Mouse (Mus musculus) midbrain, embryonic 14.5 days (tissue): ENCODE data around the gene Lpcat3. TPM values are rescaled to one million over a fixed set of nuclear protein-coding genes. Genes with fewer than 3 reads are reported as not detected.

Source experiments
- ATAC-seq: fragments of 200-750 bp; cut with Nextera tagmentation; 2 replicates; pipeline ENCODE4 v1.8.0; 2017; ENCODE audit warnings: moderate number of reproducible peaks, moderate library complexity; ENCODE audit not compliant: low FRiP score, low TSS enrichment
- DNase-seq: peaks from one replicate; pipeline ENCODE4 v3.0.0-alpha.2; 2015
- H3K27ac ChIP-seq: fragments of 300-500 bp; sonication (generic); replicated peaks from 2 replicates; pipeline ENCODE4 v1.5.1; 2014; ENCODE audit warnings: mild to moderate bottlenecking, low read depth, low read length, moderate library complexity
- H3K27me3 ChIP-seq: fragments of 300-500 bp; sonication (generic); 2 replicates; pipeline ENCODE4 v1.6.1; 2014; ENCODE audit warnings: low read length, control low read depth, mixed read lengths; ENCODE audit not compliant: control insufficient read depth, insufficient read depth
- H3K36me3 ChIP-seq: fragments of 300-500 bp; sonication (generic); 2 replicates; pipeline ENCODE4 v1.6.1; 2014; ENCODE audit warnings: low read length, control low read depth; ENCODE audit not compliant: control insufficient read depth, insufficient read depth
- H3K4me1 ChIP-seq: fragments of 300-500 bp; sonication (generic); 2 replicates; pipeline ENCODE4 v1.6.1; 2014; ENCODE audit warnings: mild to moderate bottlenecking, antibody characterized with exemption, low read length, control low read depth; ENCODE audit not compliant: control insufficient read depth, insufficient read depth
- H3K4me2 ChIP-seq: fragments of 300-500 bp; sonication (generic); 2 replicates; pipeline ENCODE4 v1.6.1; 2014; ENCODE audit warnings: mild to moderate bottlenecking, low read length, moderate library complexity
- H3K4me3 ChIP-seq: fragments of 300-500 bp; sonication (generic); replicated peaks from 2 replicates; pipeline ENCODE4 v1.5.1; 2014; ENCODE audit warnings: low read depth, low read length
- H3K9ac ChIP-seq: fragments of 300-500 bp; sonication (generic); replicated peaks from 2 replicates; pipeline ENCODE4 v1.6.1; 2014; ENCODE audit warnings: mild to moderate bottlenecking, low read length, moderate library complexity
- H3K9me3 ChIP-seq: fragments of 300-500 bp; sonication (generic); 2 replicates; pipeline ENCODE4 v1.6.1; 2016; ENCODE audit warnings: low read length, control low read depth, mixed read lengths; ENCODE audit not compliant: control insufficient read depth
- WGBS: fragments of 180-500 bp; shearing (Covaris S2); extraction: QIAGEN DNeasy Blood & Tissue Kit; methylation state at CpG from one replicate; pipeline ENCODE4 v1.1.7; 2014; 5-methylcytosine and 5-hydroxymethylcytosine counted together
- polyA plus RNA-seq: library from polyadenylated mRNA; unstranded; fragments of >200 nt; fragmentation: Nextera tagmentation; extraction: Ambion mirVana; gene quantifications from 2 replicates; pipeline ENCODE4 v1.2.1, GENCODE M21; 2014

Gene Lpcat3
- polyA plus RNA-seq, 1 experiment from 2014 or later: 34.6 TPM

- Histone ChIP-seq H3K9ac (no peak overlapping the region), H3K4me3 (no peak overlapping the region), H3K9me3 (no peaks in the 10 kb centered on the region), H3K27me3 (no peaks in the 10 kb centered on the region), H3K4me1 (no peaks in the 10 kb centered on the region), H3K4me2 (no peak overlapping the region), H3K27ac (no peak overlapping the region), H3K36me3 (peaks cover 42% of the 10 kb centered on the region)
- ATAC-seq (no peak), DNase-seq (no peak)
- WGBS: 89% methylated on average over 6 of the region's 6 CpGs
These were observed 35.9 kb downstream of the Lpcat3 start for GRCm38 (mm10) chr6:124698751-124699150.

DNA sequence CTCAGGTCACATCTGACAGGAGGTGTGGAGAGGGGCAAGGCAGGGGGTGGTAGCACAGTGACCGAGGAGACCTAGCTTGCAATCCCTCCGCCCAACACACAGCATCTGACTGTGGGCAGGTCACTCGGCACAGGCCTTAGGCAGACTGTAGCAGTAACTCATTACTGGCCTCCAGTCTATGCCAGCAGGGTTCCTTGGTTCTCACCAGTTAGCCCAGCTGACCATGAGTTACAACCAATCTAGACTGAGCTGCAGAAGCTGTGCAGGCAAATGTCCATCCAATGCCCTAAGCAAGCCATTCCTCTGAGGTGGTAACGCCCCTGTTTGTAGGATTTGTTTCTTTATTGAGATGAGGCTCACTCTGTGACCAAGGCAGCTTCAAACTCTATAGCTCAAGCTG lies 36.5 kb downstream of the Lpcat3 start:
- no peak overlapping the region for H3K9ac ChIP-seq
- H3K4me2 ChIP-seq: no peak overlapping the region
- no peak for DNase-seq
- ATAC-seq: no peak
- H3K9me3 ChIP-seq: no peaks in the 10 kb centered on the region
- H3K27ac ChIP-seq: no peak overlapping the region
- no peaks in the 10 kb centered on the region for H3K4me1 ChIP-seq
- H3K4me3 ChIP-seq: no peak overlapping the region
- H3K27me3 ChIP-seq: no peaks in the 10 kb centered on the region
- H3K36me3 ChIP-seq: peaks cover 48% of the 10 kb centered on the region
- 90% methylated on average over 4 of the region's 4 CpGs for WGBS

- Histone ChIP-seq H3K4me3 (no peak overlapping the region), H3K4me1 (no peaks in the 10 kb centered on the region), H3K27ac (no peak overlapping the region), H3K9ac (no peak overlapping the region), H3K36me3 (peaks cover 55% of the 10 kb centered on the region), H3K4me2 (no peak overlapping the region), H3K27me3 (no peaks in the 10 kb centered on the region), H3K9me3 (no peaks in the 10 kb centered on the region)
- no peak for ATAC-seq
- no peak for DNase-seq
- 78% methylated on average over 11 of the region's 11 CpGs for WGBS
These were observed 37.3 kb downstream of the Lpcat3 start for GRCm38 (mm10) chr6:124699962-124700610.

- ATAC-seq (no peak), DNase-seq (peak; percentile 24)
- H3K4me2 ChIP-seq: no peak overlapping the region
- no peak overlapping the region for H3K27ac ChIP-seq
- WGBS: 81% methylated on average over 8 of the region's 8 CpGs
- no peaks in the 10 kb centered on the region for H3K9me3 ChIP-seq
- peaks cover 66% of the 10 kb centered on the region for H3K36me3 ChIP-seq
- H3K9ac ChIP-seq: no peak overlapping the region
- H3K27me3 ChIP-seq: no peaks in the 10 kb centered on the region
- no peak overlapping the region for H3K4me3 ChIP-seq
- H3K4me1 ChIP-seq: no peaks in the 10 kb centered on the region
These were observed 38.5 kb downstream of the Lpcat3 start for GRCm38 (mm10) chr6:124701338-124701737.

DNA sequence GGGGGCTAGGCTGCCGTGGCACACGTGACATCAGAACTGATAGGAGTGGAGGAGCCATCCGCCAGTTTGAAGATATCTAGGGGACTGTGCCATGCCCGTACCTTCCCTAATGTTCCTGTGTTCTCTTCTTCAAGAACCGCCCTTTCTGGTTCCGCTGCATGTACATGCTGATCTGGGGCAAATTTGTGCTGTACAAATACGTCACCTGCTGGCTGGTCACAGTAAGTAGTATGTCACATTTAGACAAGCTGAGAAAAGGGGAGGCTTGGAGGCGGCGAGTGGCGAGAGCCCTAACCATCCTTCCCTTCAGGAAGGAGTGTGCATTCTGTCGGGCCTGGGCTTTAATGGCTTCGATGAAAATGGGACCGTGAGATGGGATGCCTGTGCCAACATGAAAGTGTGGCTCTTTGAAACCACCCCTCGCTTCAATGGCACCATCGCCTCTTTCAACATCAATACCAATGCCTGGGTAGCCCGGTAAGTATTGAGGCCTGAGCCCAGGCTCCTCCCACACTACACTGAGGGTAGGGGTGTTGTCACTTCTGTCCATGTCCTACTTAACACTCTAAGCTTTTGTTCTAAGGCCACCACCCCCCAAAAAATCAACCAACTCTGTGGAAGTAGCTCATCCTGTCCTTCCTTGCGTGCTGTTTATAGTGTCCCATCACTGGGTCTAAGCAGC lies 39.4 kb downstream of the Lpcat3 start:
- ATAC-seq (peak; percentile 38; the same call in 1 of the 2 replicates), DNase-seq (no peak)
- H3K4me1 ChIP-seq: no peaks in the 10 kb centered on the region
- H3K4me3 ChIP-seq: no peak overlapping the region
- H3K27me3 ChIP-seq: no peaks in the 10 kb centered on the region
- peaks cover 69% of the 10 kb centered on the region for H3K36me3 ChIP-seq
- WGBS: 92% methylated on average over 17 of the region's 17 CpGs
- no peaks in the 10 kb centered on the region for H3K9me3 ChIP-seq
- H3K4me2 ChIP-seq: no peak overlapping the region
- no peak overlapping the region for H3K9ac ChIP-seq
- no peak overlapping the region for H3K27ac ChIP-seq

GRCm38 (mm10) chr6:124702784-124703103 lies 39.9 kb downstream of the Lpcat3 start:
- 54% methylated on average over 3 of the region's 3 CpGs for WGBS
- H3K4me2 ChIP-seq: no peak overlapping the region
- ATAC-seq (peak; percentile 59; the same call in 1 of the 2 replicates), DNase-seq (peak; percentile 79)
- H3K4me3 ChIP-seq: no peak overlapping the region
- H3K36me3 ChIP-seq: peaks cover 71% of the 10 kb centered on the region
- no peaks in the 10 kb centered on the region for H3K27me3 ChIP-seq
- H3K9me3 ChIP-seq: no peaks in the 10 kb centered on the region
- H3K9ac ChIP-seq: no peak overlapping the region
- H3K4me1 ChIP-seq: no peaks in the 10 kb centered on the region
- H3K27ac ChIP-seq: no peak overlapping the region

- Histone ChIP-seq H3K4me3 (no peak overlapping the region), H3K27ac (no peak overlapping the region), H3K9me3 (no peaks in the 10 kb centered on the region), H3K9ac (no peak overlapping the region), H3K4me1 (no peaks in the 10 kb centered on the region), H3K36me3 (peaks cover 76% of the 10 kb centered on the region), H3K4me2 (no peak overlapping the region), H3K27me3 (no peaks in the 10 kb centered on the region)
- ATAC-seq (no peak), DNase-seq (no peak)
- WGBS: 85% methylated on average over 7 of the region's 7 CpGs
These were observed 41.0 kb downstream of the Lpcat3 start for GRCm38 (mm10) chr6:124703789-124704188.

GRCm38 (mm10) chr6:124704417-124704816 lies 41.6 kb downstream of the Lpcat3 start:
- H3K9me3 ChIP-seq: no peaks in the 10 kb centered on the region
- no peak overlapping the region for H3K4me3 ChIP-seq
- no peak overlapping the region for H3K4me2 ChIP-seq
- no peak overlapping the region for H3K27ac ChIP-seq
- H3K4me1 ChIP-seq: 0 out of 2 replicates have a peak, but pooled peaks cover under 1% of the 10 kb centered on the region
- no peak for DNase-seq
- ATAC-seq: no peak
- H3K36me3 ChIP-seq: peaks cover 76% of the 10 kb centered on the region
- no peaks in the 10 kb centered on the region for H3K27me3 ChIP-seq
- 97% methylated on average over 2 of the region's 2 CpGs for WGBS
- no peak overlapping the region for H3K9ac ChIP-seq

DNA sequence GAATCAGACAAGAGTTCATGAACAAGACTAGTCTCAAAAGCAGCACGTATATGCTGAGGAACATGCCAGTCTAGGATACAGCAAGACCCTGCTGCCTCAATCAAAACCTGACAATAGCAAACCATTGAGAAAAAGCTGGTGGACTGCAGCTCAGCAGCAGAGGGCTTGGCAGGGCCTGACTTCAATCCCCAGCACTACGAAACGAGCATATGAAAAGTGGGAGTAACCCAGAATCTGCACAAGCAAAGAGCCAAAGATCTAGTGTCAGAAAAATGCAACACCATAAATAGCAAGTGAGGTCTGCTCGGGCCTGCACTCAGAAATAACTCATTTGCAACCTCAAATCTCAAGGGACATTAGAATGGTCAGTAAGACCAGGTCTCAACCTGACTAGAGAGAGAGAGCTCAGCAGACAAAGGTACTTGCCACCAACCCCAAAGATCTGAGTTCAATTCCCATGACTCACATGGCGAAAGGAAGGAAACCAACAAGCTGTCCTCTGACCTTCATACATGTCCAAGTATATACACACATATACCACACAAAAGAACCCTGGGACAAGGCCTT lies 43.3 kb downstream of the Lpcat3 start:
- no peak overlapping the region for H3K27ac ChIP-seq
- H3K9ac ChIP-seq: no peak overlapping the region
- no peak overlapping the region for H3K4me3 ChIP-seq
- no peaks in the 10 kb centered on the region for H3K27me3 ChIP-seq
- DNase-seq (no peak), ATAC-seq (no peak)
- H3K36me3 ChIP-seq: peaks cover 63% of the 10 kb centered on the region
- 91% methylated on average over 5 of the region's 5 CpGs for WGBS
- H3K4me1 ChIP-seq: peaks cover 15% of the 10 kb centered on the region
- H3K4me2 ChIP-seq: no peak overlapping the region
- H3K9me3 ChIP-seq: no peaks in the 10 kb centered on the region
